ENCODE assay signal across 9 mouse cellular contexts in the genomic region with DNA sequence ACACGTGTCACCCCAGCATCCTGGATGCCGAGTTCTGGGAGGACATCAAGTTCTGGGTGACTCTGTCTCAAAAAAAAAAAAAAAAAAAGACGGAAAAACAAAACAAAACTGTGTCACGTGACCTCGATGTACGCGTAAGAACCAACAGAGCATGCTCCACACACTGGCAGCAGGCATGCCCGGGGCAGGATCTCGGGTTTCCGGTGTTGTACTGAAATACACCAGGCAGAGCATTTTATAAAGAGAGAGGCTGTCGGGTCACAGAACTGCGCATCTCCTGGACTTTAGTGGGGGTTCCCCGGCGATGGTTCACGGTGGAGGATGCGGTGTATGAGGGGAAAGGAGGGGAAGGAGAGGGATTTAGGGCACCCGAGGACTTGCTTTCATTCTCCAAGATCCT.
DNase-seq lines count a peak whose midpoint lies in the region; ATAC-seq and TF ChIP-seq lines count a peak whose summit lies in the region.
"Had no signal": no experiment of that assay in that cellular context is flagged by ENCODE, and none has a peak within 500 bp of the region (broad histone marks: within the 10 kb centered on the region; RNA-seq: fewer than 3 reads in every experiment).

No protein-coding gene starts in this region.

- no peaks in the 10 kb centered on the region for H3K4me1 ChIP-seq in heart, embryonic 15.5 days (replicated peaks)
- no peaks in the 10 kb centered on the region; the same call in 1 of the 2 replicates for H3K4me1 ChIP-seq in heart, embryonic 12.5 days (replicated peaks)
- no peaks in the 10 kb centered on the region for H3K4me1 ChIP-seq in embryonic facial prominence, embryonic 11.5 days (ENCODE audit: control insufficient read depth, insufficient read depth, low read length)
- no peaks in the 10 kb centered on the region for H3K4me1 ChIP-seq in kidney, postnatal 0 days (replicated peaks; ENCODE audit: insufficient read depth, low read length)
- peaks cover 12% of the 10 kb centered on the region; the same call in 1 of the 2 replicates for H3K4me1 ChIP-seq in neural tube, embryonic 15.5 days

- H3K4me3 ChIP-seq in heart, embryonic 15.5 days = no peak overlapping the region
- H3K4me3 ChIP-seq in heart, embryonic 12.5 days = no peak overlapping the region
- no peak overlapping the region for H3K4me3 ChIP-seq in embryonic facial prominence, embryonic 11.5 days (ENCODE audit: low read depth, low read length)
- no peak overlapping the region for H3K4me3 ChIP-seq in kidney, postnatal 0 days (replicated peaks; ENCODE audit: low read depth, low read length)
- no peak overlapping the region for H3K4me3 ChIP-seq in neural tube, embryonic 15.5 days (replicated peaks)

- peaks cover 43% of the 10 kb centered on the region for H3K27me3 ChIP-seq in heart, embryonic 15.5 days
- H3K27me3 ChIP-seq in heart, embryonic 12.5 days (replicated peaks) = peaks cover 37% of the 10 kb centered on the region
- H3K27me3 ChIP-seq in embryonic facial prominence, embryonic 11.5 days (ENCODE audit: control insufficient read depth, insufficient read depth, low read length) = no peaks in the 10 kb centered on the region
- H3K27me3 ChIP-seq in kidney, postnatal 0 days (ENCODE audit: insufficient read depth, low read length) = 0 out of 2 replicates have a peak, but pooled peaks cover 4% of the 10 kb centered on the region
- peaks cover 12% of the 10 kb centered on the region for H3K27me3 ChIP-seq in neural tube, embryonic 15.5 days (replicated peaks)

- H3K4me2 ChIP-seq in heart, embryonic 15.5 days = peak overlapping the region; percentile 30
- H3K4me2 ChIP-seq in heart, embryonic 12.5 days = no peak overlapping the region
- H3K4me2 ChIP-seq in embryonic facial prominence, embryonic 11.5 days (ENCODE audit: low read depth, low read length) = no peak overlapping the region
- H3K4me2 ChIP-seq in kidney, postnatal 0 days (ENCODE audit: low read length) = peak overlapping the region; percentile 30; the same call in 1 of the 2 replicates
- peak overlapping the region; percentile 34; the same call in 1 of the 2 replicates for H3K4me2 ChIP-seq in neural tube, embryonic 15.5 days

- H3K9ac ChIP-seq in heart, embryonic 15.5 days = no peak overlapping the region
- no peak overlapping the region for H3K9ac ChIP-seq in heart, embryonic 12.5 days
- H3K9ac ChIP-seq in embryonic facial prominence, embryonic 11.5 days (replicated peaks; ENCODE audit: low read length) = no peak overlapping the region
- H3K9ac ChIP-seq in kidney, postnatal 0 days (ENCODE audit: low read depth, low read length) = no peak overlapping the region
- H3K9ac ChIP-seq in neural tube, embryonic 15.5 days (replicated peaks) = no peak overlapping the region

- intact Hi-C loops in left cerebral cortex, postnatal 36 days (cut with DNase I) = no loop called here

- ATAC-seq in heart, embryonic 15.5 days (replicated peaks; ENCODE audit: insufficient number of reproducible peaks, insufficient read depth, low FRiP score, low read depth) = no peak
- ATAC-seq in heart, embryonic 12.5 days (ENCODE audit: insufficient number of reproducible peaks, low FRiP score) = no peak
- no peak for ATAC-seq in embryonic facial prominence, embryonic 11.5 days (replicated peaks; ENCODE audit: insufficient number of reproducible peaks, low FRiP score, low TSS enrichment, low read depth)
- no peak for ATAC-seq in kidney, postnatal 0 days (replicated peaks; ENCODE audit: low FRiP score, low read depth)
- ATAC-seq in neural tube, embryonic 15.5 days (ENCODE audit: low FRiP score) = no peak

- H3K36me3 ChIP-seq in heart, embryonic 15.5 days = no peaks in the 10 kb centered on the region
- no peaks in the 10 kb centered on the region for H3K36me3 ChIP-seq in heart, embryonic 12.5 days
- H3K36me3 ChIP-seq in embryonic facial prominence, embryonic 11.5 days (replicated peaks; ENCODE audit: control insufficient read depth, insufficient read depth, low read depth, low read length) = no peaks in the 10 kb centered on the region
- H3K36me3 ChIP-seq in kidney, postnatal 0 days (ENCODE audit: insufficient read depth, low read length) = no peaks in the 10 kb centered on the region
- H3K36me3 ChIP-seq in neural tube, embryonic 15.5 days = no peaks in the 10 kb centered on the region
- H3K36me3 ChIP-seq: G1E had no signal

- DNase-seq in embryonic facial prominence, embryonic 11.5 days (ENCODE audit: low spot score) = peak; percentile 67
- peak; percentile 55 for DNase-seq in kidney, postnatal 0 days (ENCODE audit: low spot score)
- DNase-seq in testis, postnatal 14 days (ENCODE audit: low spot score) = no peak
- DNase-seq in urinary bladder, adult 18-20 months (ENCODE audit: low spot score in 2 of 2) = no peak
- no peak for DNase-seq in left cerebral cortex, postnatal 36 days (ENCODE audit: low spot score in 2 of 2)

- H3K9me3 ChIP-seq in heart, embryonic 15.5 days (replicated peaks) = no peaks in the 10 kb centered on the region
- no peaks in the 10 kb centered on the region for H3K9me3 ChIP-seq in heart, embryonic 12.5 days (replicated peaks)
- H3K9me3 ChIP-seq in embryonic facial prominence, embryonic 11.5 days (replicated peaks; ENCODE audit: control insufficient read depth, low read length) = 0 out of 2 replicates have a peak, but pooled peaks cover 2% of the 10 kb centered on the region
- no peaks in the 10 kb centered on the region for H3K9me3 ChIP-seq in kidney, postnatal 0 days (replicated peaks; ENCODE audit: low read length)
- H3K9me3 ChIP-seq in neural tube, embryonic 15.5 days (replicated peaks) = no peaks in the 10 kb centered on the region

- H3K27ac ChIP-seq in heart, embryonic 15.5 days = no peak overlapping the region
- H3K27ac ChIP-seq in heart, embryonic 12.5 days (ENCODE audit: poor library complexity, severe bottlenecking) = no peak overlapping the region
- no peak overlapping the region for H3K27ac ChIP-seq in embryonic facial prominence, embryonic 11.5 days (replicated peaks; ENCODE audit: low read depth, low read length)
- no peak overlapping the region for H3K27ac ChIP-seq in kidney, postnatal 0 days
- no peak overlapping the region for H3K27ac ChIP-seq in neural tube, embryonic 15.5 days (replicated peaks)

- TF ChIP-seq CTCF in kidney, postnatal 0 days (IDR thresholded peaks at IDR 0.05; ENCODE audit: low read depth) = no peak

- WGBS in heart, embryonic 15.5 days = 38% methylated on average over 17 of the region's 17 CpGs
- 46% methylated on average over 16 of the region's 17 CpGs for WGBS in heart, embryonic 12.5 days
- 43% methylated on average over 17 of the region's 17 CpGs for WGBS in embryonic facial prominence, embryonic 11.5 days
- 31% methylated on average over 17 of the region's 17 CpGs for WGBS in kidney, postnatal 0 days
- 58% methylated on average over 17 of the region's 17 CpGs for WGBS in neural tube, embryonic 15.5 days

Comparison
In these comparisons a context has a peak if more than half of its experiments do, and no peak if none do; other contexts are left out.
1. H3K4me2 ChIP-seq: peak in heart, embryonic 15.5 days (single experiment), kidney, postnatal 0 days (single experiment) and neural tube, embryonic 15.5 days (single experiment); none in heart, embryonic 12.5 days (single experiment) and embryonic facial prominence, embryonic 11.5 days (single experiment).
2. DNase-seq: peak in embryonic facial prominence, embryonic 11.5 days (single experiment) and kidney, postnatal 0 days (single experiment); none in testis, postnatal 14 days (single experiment), urinary bladder, adult 18-20 months (0 of 2) and left cerebral cortex, postnatal 36 days (0 of 2).